Mouse (Mus musculus) testis, adult 2 months (tissue): ENCODE results near the gene Pla2g10.

Experiments
- CTCF ChIP-seq: fragments of 200-500 bp; IDR thresholded peaks from 2 replicates; pipeline ENCODE4 v1.5.1; 2012; ENCODE audit warnings: low read depth, mild to moderate bottlenecking, inconsistent platforms, low read length, moderate library complexity; ENCODE audit not compliant: control insufficient read depth, insufficient read depth, insufficient replicate concordance
- POLR2A ChIP-seq: fragments of 200-500 bp; IDR thresholded peaks from 2 replicates; pipeline ENCODE4 v1.6.1; 2012; ENCODE audit warnings: low read depth, mild to moderate bottlenecking, inconsistent platforms, low read length, moderate library complexity; ENCODE audit not compliant: control insufficient read depth

DNA sequence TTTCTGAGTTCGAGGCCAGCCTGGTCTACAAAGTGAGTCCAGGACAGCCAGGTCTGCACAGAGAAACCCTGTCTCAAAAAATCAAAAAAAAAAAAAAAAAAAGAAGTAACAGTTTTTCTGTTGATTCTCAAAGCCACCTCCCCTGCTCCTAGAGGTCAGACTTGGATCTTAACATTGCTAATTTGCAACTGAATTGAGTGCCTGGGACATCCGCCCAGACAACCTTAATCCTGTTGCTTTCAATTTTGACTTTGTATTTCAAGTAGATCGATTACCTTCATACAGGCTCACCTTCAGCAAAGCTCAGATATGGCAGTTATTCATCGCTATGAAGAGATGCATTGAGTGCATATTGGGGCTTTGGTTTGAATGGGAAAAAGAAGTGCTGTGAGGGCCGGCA is 18.5 kb upstream of the Pla2g10 start:
- TF ChIP-seq CTCF (no peak), POLR2A (no peak)
